Mouse (Mus musculus) limb, embryonic 10.5 days (tissue): ENCODE data around the gene Ywhaq. TPM values are rescaled to one million over a fixed set of nuclear protein-coding genes. Genes with fewer than 3 reads are reported as not detected.
"Not testable (repeated sequence)": the region's sequence is repeated elsewhere in the genome, so short reads cannot be mapped to it uniquely, and the experiment has no call there.

ENCODE experiments used
- DNase-seq: peaks from one replicate; pipeline ENCODE4 v3.0.0-alpha.2; 2017; ENCODE audit warnings: low spot score
- H3K27ac ChIP-seq: fragments of 300-500 bp; sonication (generic); 2 replicates; pipeline ENCODE4 v1.5.1; 2016; ENCODE audit warnings: mild to moderate bottlenecking
- H3K27me3 ChIP-seq: fragments of 300-500 bp; sonication (generic); 2 replicates; pipeline ENCODE4 v1.6.1; 2016; ENCODE audit warnings: low read depth, mild to moderate bottlenecking; ENCODE audit not compliant: poor library complexity, severe bottlenecking
- H3K36me3 ChIP-seq: fragments of 300-500 bp; sonication (generic); 2 replicates; pipeline ENCODE4 v1.6.1; 2016; ENCODE audit warnings: mild to moderate bottlenecking, moderate library complexity
- H3K4me1 ChIP-seq: fragments of 300-500 bp; sonication (generic); 2 replicates; pipeline ENCODE4 v1.6.1; 2016
- H3K4me3 ChIP-seq: fragments of 300-500 bp; sonication (generic); 2 replicates; pipeline ENCODE4 v1.5.1; 2016; ENCODE audit warnings: mild to moderate bottlenecking, moderate library complexity
- H3K9me3 ChIP-seq: fragments of 300-500 bp; sonication (generic); replicated peaks from 2 replicates; pipeline ENCODE4 v1.6.1; 2016; ENCODE audit warnings: mild to moderate bottlenecking
- WGBS: fragments of 180-500 bp; shearing (Covaris S2); methylation state at CpG from one replicate; pipeline ENCODE4 v1.1.7; 2016; 5-methylcytosine and 5-hydroxymethylcytosine counted together
- polyA plus RNA-seq: library from polyadenylated mRNA; unstranded; fragments of >200 nt; fragmentation: Nextera tagmentation; extraction: Ambion mirVana; gene quantifications from 2 replicates; pipeline ENCODE4 v1.2.1, GENCODE M21; 2016

Ywhaq gene
- polyA plus RNA-seq, 1 experiment from 2014 or later = 878 TPM

GRCm38 (mm10) chr12:21378765-21379346 is 38.6 kb downstream of the Ywhaq start:
- DNase-seq, H3K4me1 ChIP-seq, H3K36me3 ChIP-seq, H3K27me3 ChIP-seq, H3K27ac ChIP-seq, H3K4me3 ChIP-seq, H3K9me3 ChIP-seq: not testable (repeated sequence)
- WGBS = 84% methylated on average over 6 of the region's 6 CpGs

- H3K36me3 ChIP-seq = peaks cover 3% of the 10 kb centered on the region; the same call in 1 of the 2 replicates
- no peak overlapping the region for H3K27ac ChIP-seq
- no peaks in the 10 kb centered on the region for H3K9me3 ChIP-seq
- WGBS = 39% methylated on average over 3 of the region's 3 CpGs
- H3K4me3 ChIP-seq = no peak overlapping the region
- peaks cover 8% of the 10 kb centered on the region; the same call in 1 of the 2 replicates for H3K4me1 ChIP-seq
- no peaks in the 10 kb centered on the region for H3K27me3 ChIP-seq
- DNase-seq = no peak
Measured at GRCm38 (mm10) chr12:21375376-21376157, 41.9 kb downstream of the Ywhaq start.

GRCm38 (mm10) chr12:21373820-21374475 is 43.5 kb downstream of the Ywhaq start:
- WGBS = 5% methylated on average over 24 of the region's 24 CpGs
- Histone ChIP-seq H3K36me3 (peaks cover 3% of the 10 kb centered on the region; the same call in 1 of the 2 replicates), H3K9me3 (no peaks in the 10 kb centered on the region), H3K4me3 (peak overlapping the region; percentile 80), H3K27ac (peak overlapping the region; percentile 94), H3K4me1 (peaks cover 8% of the 10 kb centered on the region; the same call in 1 of the 2 replicates), H3K27me3 (no peaks in the 10 kb centered on the region)
- DNase-seq = no peak

- Histone ChIP-seq H3K27me3 (no peaks in the 10 kb centered on the region), H3K36me3 (peaks cover 3% of the 10 kb centered on the region; the same call in 1 of the 2 replicates), H3K4me3 (peak within 1 kb of the TSS; percentile 80), H3K27ac (peak within 1 kb of the TSS; percentile 94), H3K9me3 (no peaks in the 10 kb centered on the region), H3K4me1 (peaks cover 8% of the 10 kb centered on the region; the same call in 1 of the 2 replicates)
- under 1% methylated on average over 55 of the region's 55 CpGs for WGBS
- DNase-seq = peak; percentile 95
Measured at GRCm38 (mm10) chr12:21373100-21373819, 44.2 kb downstream of the Ywhaq start, which contains the start of gene Adam17. Adam17 (minus strand) TSS chr12:21373632.

- peaks cover 3% of the 10 kb centered on the region; the same call in 1 of the 2 replicates for H3K36me3 ChIP-seq
- H3K4me1 ChIP-seq = peaks cover 8% of the 10 kb centered on the region; the same call in 1 of the 2 replicates
- no peak overlapping the region for H3K27ac ChIP-seq
- 94% methylated on average over 1 of the region's 1 CpGs for WGBS
- H3K4me3 ChIP-seq = no peak overlapping the region
- no peaks in the 10 kb centered on the region for H3K27me3 ChIP-seq
- no peak for DNase-seq
- H3K9me3 ChIP-seq = no peaks in the 10 kb centered on the region
Measured at GRCm38 (mm10) chr12:21370035-21370611, 47.3 kb downstream of the Ywhaq start.

- 92% methylated on average over 5 of the region's 5 CpGs for WGBS
- H3K4me1 ChIP-seq = peaks cover 8% of the 10 kb centered on the region; the same call in 1 of the 2 replicates
- H3K36me3 ChIP-seq = peaks cover 5% of the 10 kb centered on the region; the same call in 1 of the 2 replicates
- H3K4me3 ChIP-seq = no peak overlapping the region
- DNase-seq = no peak
- no peak overlapping the region for H3K27ac ChIP-seq
- no peaks in the 10 kb centered on the region for H3K9me3 ChIP-seq
- H3K27me3 ChIP-seq = no peaks in the 10 kb centered on the region
Measured at GRCm38 (mm10) chr12:21369087-21369410, 48.4 kb downstream of the Ywhaq start.

- Histone ChIP-seq H3K4me1 (peaks cover 8% of the 10 kb centered on the region; the same call in 1 of the 2 replicates), H3K27ac (no peak overlapping the region), H3K36me3 (peaks cover 9% of the 10 kb centered on the region; the same call in 1 of the 2 replicates), H3K9me3 (no peaks in the 10 kb centered on the region), H3K4me3 (no peak overlapping the region), H3K27me3 (no peaks in the 10 kb centered on the region)
- no peak for DNase-seq
- 93% methylated on average over 9 of the region's 9 CpGs for WGBS
Measured at GRCm38 (mm10) chr12:21368376-21369086, 48.9 kb downstream of the Ywhaq start.

- H3K4me1 ChIP-seq = no peaks in the 10 kb centered on the region
- no peak overlapping the region for H3K4me3 ChIP-seq
- H3K27me3 ChIP-seq = no peaks in the 10 kb centered on the region
- no peak overlapping the region for H3K27ac ChIP-seq
- 72% methylated on average over 10 of the region's 10 CpGs for WGBS
- peaks cover 28% of the 10 kb centered on the region for H3K36me3 ChIP-seq
- no peaks in the 10 kb centered on the region for H3K9me3 ChIP-seq
- no peak for DNase-seq
Measured at GRCm38 (mm10) chr12:21364624-21365435, 52.6 kb downstream of the Ywhaq start.

- DNase-seq = no peak
- 91% methylated on average over 3 of the region's 3 CpGs for WGBS
- Histone ChIP-seq H3K36me3 (peaks cover 28% of the 10 kb centered on the region), H3K27ac (no peak overlapping the region), H3K4me1 (no peaks in the 10 kb centered on the region), H3K27me3 (no peaks in the 10 kb centered on the region), H3K9me3 (no peaks in the 10 kb centered on the region), H3K4me3 (no peak overlapping the region)
Measured at GRCm38 (mm10) chr12:21363195-21363594, 54.2 kb downstream of the Ywhaq start.

GRCm38 (mm10) chr12:21362686-21363085 is 54.8 kb downstream of the Ywhaq start:
- H3K4me3 ChIP-seq = no peak overlapping the region

GRCm38 (mm10) chr12:21353681-21354080 is 63.8 kb downstream of the Ywhaq start:
- Histone ChIP-seq H3K27ac (no peak overlapping the region), H3K4me1 (no peaks in the 10 kb centered on the region), H3K27me3 (no peaks in the 10 kb centered on the region), H3K36me3 (peaks cover 85% of the 10 kb centered on the region), H3K9me3 (no peaks in the 10 kb centered on the region), H3K4me3 (no peak overlapping the region)
- 94% methylated on average over 8 of the region's 8 CpGs for WGBS
- DNase-seq = no peak

More at GRCm38 (mm10) chr12:21362686-21363085, 54.8 kb downstream of the Ywhaq start:
- Histone ChIP-seq H3K9me3 (no peaks in the 10 kb centered on the region), H3K27ac (no peak overlapping the region), H3K27me3 (no peaks in the 10 kb centered on the region), H3K4me1 (no peaks in the 10 kb centered on the region), H3K36me3 (peaks cover 32% of the 10 kb centered on the region)
- DNase-seq = no peak
- WGBS = 84% methylated on average over 2 of the region's 2 CpGs
